Mouse (Mus musculus): ENCODE measurements around the gene Hs3st5. TPM values are rescaled to one million over a fixed set of nuclear protein-coding genes. Genes with fewer than 3 reads are reported as not detected.

Gene Hs3st5
- polyA plus RNA-seq, 1 experiment from 2014 or later, result 8.9 TPM

DNA sequence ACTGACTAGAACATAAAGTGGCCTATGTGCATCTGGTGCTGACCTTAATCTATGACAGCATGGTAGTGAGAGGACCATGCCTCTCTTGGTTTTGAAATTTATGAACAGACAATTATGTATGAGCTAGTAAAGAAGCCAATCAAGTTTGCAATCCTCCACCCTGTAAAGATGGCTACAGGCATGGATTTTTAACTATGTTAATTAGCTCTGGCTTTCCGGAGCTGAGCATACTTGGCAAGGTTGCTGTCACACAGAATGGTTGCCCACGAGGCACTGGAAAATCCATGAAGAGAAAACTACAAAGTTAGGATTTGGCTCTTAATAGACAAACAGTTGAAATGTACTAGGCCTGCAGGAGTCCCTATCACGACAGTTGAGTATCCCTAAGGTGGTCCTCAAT is 322.5 kb downstream of the Hs3st5 start:
- Histone ChIP-seq H3K9ac (no peak overlapping the region), H3K36me3 (no peaks in the 10 kb centered on the region), H3K4me2 (replicated peaks) (no peak overlapping the region), H3K27ac (no peak overlapping the region), H3K4me1 (peaks cover 3% of the 10 kb centered on the region; the same call in 1 of the 2 replicates), H3K4me3 (no peak overlapping the region), H3K27me3 (no peaks in the 10 kb centered on the region), H3K9me3 (replicated peaks) (no peaks in the 10 kb centered on the region)
- no peak for ATAC-seq (ENCODE audit: low FRiP score)
- WGBS, result 78% methylated on average over 3 of the region's 3 CpGs

DNA sequence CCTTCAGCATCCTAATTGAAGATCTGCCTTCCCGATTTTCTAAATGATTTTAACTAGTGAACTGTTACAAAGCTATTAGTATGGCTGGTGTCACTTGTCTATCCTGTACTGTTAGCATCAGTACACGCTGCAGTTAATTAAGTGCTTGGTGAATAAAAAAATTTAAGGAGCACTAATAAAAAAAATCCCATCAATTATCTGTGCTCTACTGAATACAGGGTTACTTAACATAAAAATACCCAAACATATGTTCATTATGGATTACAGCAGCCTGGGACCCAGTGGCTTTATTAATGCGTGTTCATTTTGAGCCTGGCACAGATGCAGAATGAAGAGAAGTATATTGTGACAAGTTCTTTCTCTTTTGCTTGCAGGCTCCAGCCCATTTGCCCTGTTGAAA is 325.6 kb downstream of the Hs3st5 start:
- WGBS, result 68% methylated on average over 3 of the region's 3 CpGs
- peaks cover 3% of the 10 kb centered on the region; the same call in 1 of the 2 replicates for H3K4me1 ChIP-seq
- no peak overlapping the region for H3K9ac ChIP-seq
- no peak overlapping the region for H3K27ac ChIP-seq
- no peaks in the 10 kb centered on the region for H3K36me3 ChIP-seq
- ATAC-seq (ENCODE audit: low FRiP score), result peak; percentile 69
- no peak overlapping the region for H3K4me3 ChIP-seq
- H3K9me3 ChIP-seq (replicated peaks), result no peaks in the 10 kb centered on the region
- H3K4me2 ChIP-seq (replicated peaks), result no peak overlapping the region
- no peaks in the 10 kb centered on the region for H3K27me3 ChIP-seq

DNA sequence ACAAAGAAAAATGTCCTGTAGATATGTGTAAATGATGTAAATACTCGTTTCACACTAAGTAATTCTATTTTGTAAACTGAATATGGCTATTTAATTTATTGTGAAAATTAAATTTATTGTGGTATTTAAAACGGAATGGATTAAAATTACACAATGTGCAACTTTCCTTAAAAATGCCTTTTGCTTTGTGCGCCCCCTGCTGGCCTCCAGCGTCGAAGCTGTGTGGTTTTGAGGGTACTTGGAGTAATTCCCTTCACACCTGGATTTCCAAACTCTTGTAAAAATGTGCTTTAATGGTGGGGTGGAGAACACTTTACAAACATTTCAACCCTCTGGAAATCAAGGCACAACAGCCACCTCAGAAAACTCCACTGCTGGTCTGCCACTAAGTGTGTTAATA is 327.6 kb downstream of the Hs3st5 start:
- Histone ChIP-seq H3K4me3 (no peak overlapping the region), H3K9ac (no peak overlapping the region), H3K27me3 (no peaks in the 10 kb centered on the region), H3K9me3 (replicated peaks) (no peaks in the 10 kb centered on the region), H3K27ac (no peak overlapping the region), H3K36me3 (no peaks in the 10 kb centered on the region), H3K4me2 (replicated peaks) (no peak overlapping the region), H3K4me1 (peaks cover 3% of the 10 kb centered on the region; the same call in 1 of the 2 replicates)
- WGBS, result 19% methylated on average over 5 of the region's 5 CpGs
- ATAC-seq (ENCODE audit: low FRiP score), result no peak

DNA sequence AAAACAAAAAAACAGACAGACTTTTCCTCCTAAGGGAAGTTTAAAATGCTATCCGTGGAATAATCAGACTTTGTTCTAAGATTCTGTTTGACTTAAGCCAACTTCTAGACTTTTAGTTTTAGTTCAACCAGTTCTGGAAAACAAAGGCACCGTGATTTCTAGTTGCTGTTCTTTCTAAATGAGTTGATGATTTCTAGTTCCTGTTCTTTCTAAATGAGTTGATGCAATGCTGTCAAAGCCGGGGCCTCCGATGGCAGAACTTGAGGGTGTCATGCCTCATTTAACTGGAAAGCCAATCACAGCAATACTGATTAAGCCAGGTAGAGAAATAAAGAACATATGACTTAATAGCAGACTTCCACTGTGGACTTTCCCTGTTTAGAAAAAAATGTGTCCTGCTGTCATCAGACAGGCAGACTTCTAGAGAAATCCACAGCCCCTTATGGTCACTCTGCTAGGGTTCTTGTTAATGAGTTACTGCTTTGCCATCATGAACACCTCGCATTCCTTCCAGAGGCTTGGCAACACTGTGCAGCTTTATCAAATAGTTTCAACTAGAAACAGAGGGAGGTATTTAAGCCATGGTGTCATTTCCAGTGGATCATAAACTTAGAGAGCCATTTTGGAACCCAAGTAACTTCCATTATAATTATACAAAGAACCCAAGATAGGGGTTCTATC is 329.4 kb downstream of the Hs3st5 start:
- Histone ChIP-seq H3K9me3 (replicated peaks) (no peaks in the 10 kb centered on the region), H3K9ac (no peak overlapping the region), H3K36me3 (no peaks in the 10 kb centered on the region), H3K27ac (no peak overlapping the region), H3K4me3 (no peak overlapping the region), H3K4me1 (peaks cover 3% of the 10 kb centered on the region; the same call in 1 of the 2 replicates), H3K4me2 (replicated peaks) (no peak overlapping the region), H3K27me3 (no peaks in the 10 kb centered on the region)
- 80% methylated on average over 5 of the region's 5 CpGs for whole genome bisulfite sequencing
- ATAC-seq (ENCODE audit: low FRiP score), result no peak

DNA sequence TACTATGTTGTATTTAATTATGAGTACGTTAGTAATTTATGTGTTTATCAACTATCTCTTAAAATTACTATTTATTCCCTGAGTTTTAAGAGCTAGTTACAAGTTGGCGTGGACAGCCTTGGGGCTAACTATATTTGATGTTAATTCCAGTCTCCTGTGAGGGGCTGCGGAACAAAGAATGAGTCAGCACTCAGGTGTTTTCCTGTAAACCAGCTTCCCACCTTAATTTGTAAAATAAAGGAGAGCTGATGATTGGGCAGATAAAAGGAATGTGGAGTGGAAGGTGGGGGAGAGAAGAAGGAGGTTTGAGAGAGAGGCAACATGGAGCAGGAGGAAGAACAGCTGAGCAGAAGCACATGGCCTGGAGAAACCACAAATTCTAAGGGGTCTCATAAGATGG is 343.6 kb downstream of the Hs3st5 start:
- no peaks in the 10 kb centered on the region for H3K27me3 ChIP-seq
- no peak overlapping the region for H3K4me3 ChIP-seq
- 94% methylated on average over 3 of the region's 3 CpGs for WGBS
- H3K36me3 ChIP-seq, result no peaks in the 10 kb centered on the region
- H3K4me2 ChIP-seq (replicated peaks), result no peak overlapping the region
- H3K27ac ChIP-seq, result no peak overlapping the region
- H3K9me3 ChIP-seq (replicated peaks), result no peaks in the 10 kb centered on the region
- H3K9ac ChIP-seq, result no peak overlapping the region
- H3K4me1 ChIP-seq, result no peaks in the 10 kb centered on the region
- ATAC-seq (ENCODE audit: low FRiP score), result no peak

DNA sequence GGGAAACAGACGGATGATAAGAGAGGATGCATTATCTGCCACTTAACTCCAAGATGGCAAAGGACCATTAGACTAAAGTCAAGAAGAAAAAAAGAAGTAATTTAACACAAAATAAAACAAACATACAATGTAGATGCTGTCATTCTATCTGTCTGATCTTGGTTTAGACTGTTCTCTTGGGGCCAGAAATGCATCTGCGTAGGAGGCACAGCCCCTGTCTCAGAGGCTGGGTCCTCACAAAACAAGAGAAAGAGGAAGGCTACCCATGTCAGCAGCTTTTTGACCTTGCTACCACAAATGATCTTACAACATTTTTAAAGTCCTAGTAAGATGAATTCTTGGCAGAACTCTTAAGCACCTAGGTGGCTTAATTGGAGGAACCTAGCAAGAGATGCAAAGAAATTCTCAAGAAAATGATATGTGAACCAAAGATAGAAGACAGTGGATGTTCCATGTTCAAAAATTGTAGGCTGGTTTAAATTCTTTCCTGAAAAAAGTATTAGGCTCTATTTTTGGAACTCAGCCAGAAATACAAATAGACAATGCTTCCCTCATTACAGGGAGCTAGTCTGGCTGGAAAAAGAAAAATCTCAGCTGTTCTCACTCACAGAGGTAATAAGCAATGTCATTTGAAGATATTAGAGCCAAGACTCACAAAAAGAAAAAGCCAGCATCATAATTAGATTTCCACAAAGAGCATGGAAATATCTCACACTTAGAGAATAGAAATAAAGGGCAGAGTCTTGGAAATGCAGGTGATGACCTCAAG is 355.7 kb downstream of the Hs3st5 start:
- WGBS, result 87% methylated on average over 2 of the region's 2 CpGs
- Histone ChIP-seq H3K4me1 (no peaks in the 10 kb centered on the region), H3K36me3 (no peaks in the 10 kb centered on the region), H3K4me3 (no peak overlapping the region), H3K9ac (no peak overlapping the region), H3K4me2 (replicated peaks) (no peak overlapping the region), H3K9me3 (replicated peaks) (no peaks in the 10 kb centered on the region), H3K27ac (no peak overlapping the region), H3K27me3 (no peaks in the 10 kb centered on the region)
- ATAC-seq (ENCODE audit: low FRiP score), result no peak
